Mouse (Mus musculus) liver, postnatal 0 days (tissue): ENCODE measurements around the gene Mcm10. TPM values are rescaled to one million over a fixed set of nuclear protein-coding genes. Genes with fewer than 3 reads are reported as not detected.

Source experiments
- ATAC-seq: fragments of 200-750 bp; cut with Nextera tagmentation; 2 replicates; pipeline ENCODE4 v1.8.0; 2017; ENCODE audit warnings: mild to moderate bottlenecking, moderate library complexity
- DNase-seq: peaks from one replicate; pipeline ENCODE4 v3.0.0-alpha.2; 2016
- H3K27ac ChIP-seq: fragments of 300-500 bp; sonication (generic); 2 replicates; pipeline ENCODE4 v1.5.1; 2014; ENCODE audit warnings: antibody characterized with exemption, moderate library complexity, mild to moderate bottlenecking, low read depth
- H3K27me3 ChIP-seq: fragments of 300-500 bp; sonication (generic); 2 replicates; pipeline ENCODE4 v1.6.1; 2014; ENCODE audit warnings: low read length, control low read depth, mixed read lengths; ENCODE audit not compliant: insufficient read depth
- H3K36me3 ChIP-seq: fragments of 300-500 bp; sonication (generic); replicated peaks from 2 replicates; pipeline ENCODE4 v1.6.1; 2014; ENCODE audit warnings: mild to moderate bottlenecking, control low read depth, low read length, moderate library complexity, mixed read lengths; ENCODE audit not compliant: insufficient read depth
- H3K4me1 ChIP-seq: fragments of 300-500 bp; sonication (generic); 2 replicates; pipeline ENCODE4 v1.6.1; 2014; ENCODE audit warnings: antibody characterized with exemption, mild to moderate bottlenecking, control low read depth; ENCODE audit not compliant: insufficient read depth
- H3K4me2 ChIP-seq: fragments of 300-500 bp; sonication (generic); 2 replicates; pipeline ENCODE4 v1.6.1; 2014; ENCODE audit warnings: low read depth, mild to moderate bottlenecking, low read length, moderate library complexity, mixed read lengths
- H3K4me3 ChIP-seq: fragments of 300-500 bp; sonication (generic); 2 replicates; pipeline ENCODE4 v1.5.1; 2014; ENCODE audit warnings: low read depth, low read length
- H3K9ac ChIP-seq: fragments of 300-500 bp; sonication (generic); replicated peaks from 2 replicates; pipeline ENCODE4 v1.6.1; 2014; ENCODE audit warnings: mild to moderate bottlenecking, moderate library complexity
- H3K9me3 ChIP-seq: fragments of 300-500 bp; sonication (generic); 2 replicates; pipeline ENCODE4 v1.6.1; 2016; ENCODE audit warnings: mild to moderate bottlenecking, control low read depth, low read length, mixed read lengths
- CTCF ChIP-seq: sonication (generic); IDR thresholded peaks from 2 replicates; pipeline ENCODE4 v1.5.1; 2016; ENCODE audit warnings: antibody characterized with exemption, low read depth
- EP300 ChIP-seq: IDR thresholded peaks from 2 replicates; pipeline ENCODE4 v1.6.1; 2016; ENCODE audit warnings: antibody characterized with exemption, low read depth, mild to moderate bottlenecking
- WGBS: fragments of 180-500 bp; shearing (Covaris S2); extraction: QIAGEN DNeasy Blood & Tissue Kit; methylation state at CpG from one replicate; pipeline ENCODE4 v1.1.7; 2014; ENCODE audit not compliant: insufficient replicate concordance; 5-methylcytosine and 5-hydroxymethylcytosine counted together
- polyA plus RNA-seq: library from polyadenylated mRNA; unstranded; fragments of >200 nt; fragmentation: Nextera tagmentation; extraction: Ambion mirVana; gene quantifications from 2 replicates; pipeline ENCODE4 v1.2.1, GENCODE M21; 2015

The Mcm10 gene
- polyA plus RNA-seq, 1 experiment from 2014 or later: 12.2 TPM

GRCm38 (mm10) chr2:5045269-5045965 is 32.8 kb upstream of the Mcm10 start:
- Histone ChIP-seq H3K9ac (no peak overlapping the region), H3K36me3 (peaks cover 65% of the 10 kb centered on the region), H3K4me3 (no peak overlapping the region), H3K27ac (0 out of 2 replicates have a peak overlapping the region, but pooled peaks have one; percentile 12), H3K9me3 (no peaks in the 10 kb centered on the region), H3K4me2 (0 out of 2 replicates have a peak overlapping the region, but pooled peaks have one; percentile 9), H3K27me3 (no peaks in the 10 kb centered on the region), H3K4me1 (peaks cover 24% of the 10 kb centered on the region)
- no peak for DNase-seq
- no peak for ATAC-seq
- TF ChIP-seq EP300: no peak
- no peak for TF ChIP-seq CTCF
- WGBS: 42% methylated on average over 13 of the region's 13 CpGs

GRCm38 (mm10) chr2:5044321-5044720 is 31.7 kb upstream of the Mcm10 start:
- Histone ChIP-seq H3K4me1 (peaks cover 24% of the 10 kb centered on the region), H3K27me3 (no peaks in the 10 kb centered on the region), H3K36me3 (peaks cover 66% of the 10 kb centered on the region), H3K4me2 (no peak overlapping the region), H3K9ac (no peak overlapping the region), H3K9me3 (no peaks in the 10 kb centered on the region), H3K27ac (no peak overlapping the region), H3K4me3 (no peak overlapping the region)
- DNase-seq (no peak), ATAC-seq (no peak)
- 41% methylated on average over 3 of the region's 3 CpGs for WGBS
- TF ChIP-seq EP300: no peak
- TF ChIP-seq CTCF: no peak

GRCm38 (mm10) chr2:5043476-5043761 is 30.8 kb upstream of the Mcm10 start:
- Histone ChIP-seq H3K9me3 (no peaks in the 10 kb centered on the region), H3K4me3 (no peak overlapping the region), H3K27ac (peak overlapping the region; percentile 70), H3K4me1 (peaks cover 24% of the 10 kb centered on the region), H3K4me2 (peak overlapping the region; percentile 40), H3K36me3 (peaks cover 59% of the 10 kb centered on the region), H3K9ac (no peak overlapping the region), H3K27me3 (no peaks in the 10 kb centered on the region)
- WGBS: 84% methylated on average over 2 of the region's 2 CpGs
- no peak for DNase-seq
- TF ChIP-seq EP300 (no peak), CTCF (no peak)
- no peak for ATAC-seq

- Histone ChIP-seq H3K4me2 (peak overlapping the region; percentile 40), H3K9ac (no peak overlapping the region; the same call in 1 of the 2 replicates), H3K36me3 (peaks cover 60% of the 10 kb centered on the region), H3K4me1 (peaks cover 24% of the 10 kb centered on the region), H3K27ac (peak overlapping the region; percentile 70), H3K9me3 (no peaks in the 10 kb centered on the region), H3K4me3 (no peak overlapping the region), H3K27me3 (no peaks in the 10 kb centered on the region)
- TF ChIP-seq CTCF (no peak), EP300 (peak; percentile 95)
- WGBS: 55% methylated on average over 11 of the region's 11 CpGs
- DNase-seq (no peak), ATAC-seq (peak; percentile 57)
These were observed 30.3 kb upstream of the Mcm10 start for GRCm38 (mm10) chr2:5042616-5043475.

- Histone ChIP-seq H3K4me2 (0 out of 2 replicates have a peak overlapping the region, but pooled peaks have one; percentile 1), H3K9ac (0 out of 2 replicates have a peak overlapping the region, but pooled peaks have one; percentile 23)
These were observed 29.3 kb upstream of the Mcm10 start for GRCm38 (mm10) chr2:5041854-5042253.

More at GRCm38 (mm10) chr2:5041854-5042253, 29.3 kb upstream of the Mcm10 start:
- ATAC-seq (no peak), DNase-seq (no peak)
- Histone ChIP-seq H3K4me3 (no peak overlapping the region), H3K4me1 (peaks cover 24% of the 10 kb centered on the region), H3K27me3 (no peaks in the 10 kb centered on the region), H3K36me3 (peaks cover 66% of the 10 kb centered on the region), H3K9me3 (no peaks in the 10 kb centered on the region), H3K27ac (peak overlapping the region; percentile 70)
- WGBS: 46% methylated on average over 5 of the region's 5 CpGs
- TF ChIP-seq CTCF (no peak), EP300 (peak; percentile 35; the same call in 1 of the 2 replicates)
